ENCODE assay signal across 22 mouse cellular contexts in the genomic region with DNA sequence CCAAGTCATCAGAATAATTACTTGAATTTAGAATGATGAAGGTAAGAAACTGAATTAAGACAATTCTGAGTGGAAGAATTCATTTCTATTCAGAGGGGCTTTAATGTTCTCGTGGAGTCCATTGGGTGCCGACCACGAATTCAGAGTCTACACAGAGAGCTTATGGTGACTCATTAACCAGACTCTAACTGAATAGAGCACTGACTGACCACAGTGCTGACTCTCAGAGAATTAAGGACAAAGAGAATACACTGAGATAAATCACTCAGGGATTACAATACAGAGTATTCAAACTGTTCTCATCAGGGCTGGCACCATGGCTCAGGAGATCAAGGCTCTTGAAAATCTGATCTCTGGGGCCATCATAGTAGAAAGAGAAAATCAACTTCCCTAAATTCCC.
"Had no signal": no experiment of that assay in that cellular context is flagged by ENCODE, and none has a peak within 500 bp of the region (broad histone marks: within the 10 kb centered on the region; RNA-seq: fewer than 3 reads in every experiment).

No protein-coding gene starts in this region.

- H3K4me1 ChIP-seq: heart, embryonic 10.5 days; heart, embryonic 12.5 days; liver, embryonic 12.5 days had no signal

- H3K27ac ChIP-seq: heart, embryonic 10.5 days; hindbrain, embryonic 10.5 days; hindbrain, embryonic 12.5 days; hindbrain, embryonic 14.5 days; intestine, embryonic 15.5 days; kidney, postnatal 0 days; layer of hippocampus, adult 2 months; left cerebral cortex, adult 2 months; limb, embryonic 10.5 days; limb, embryonic 12.5 days; liver, embryonic 12.5 days; liver, embryonic 14.5 days had no signal

- DNase-seq: gastrocnemius, postnatal 14 days; heart, adult 18-20 months; heart, postnatal 10 days; heart, postnatal 4 days; kidney, adult 18-20 months; liver had no signal

- ATAC-seq: hindbrain, embryonic 16.5 days; inflammation-experienced regulatory T-cells, adult 6 months; intestine, embryonic 15.5 days; intestine, postnatal 0 days; liver, embryonic 12.5 days had no signal

- H3K36me3 ChIP-seq: heart, embryonic 10.5 days; heart, embryonic 12.5 days; hindbrain, embryonic 10.5 days; hindbrain, embryonic 12.5 days; intestine, embryonic 15.5 days; limb, embryonic 10.5 days; limb, embryonic 12.5 days; liver, embryonic 12.5 days had no signal

- H3K9me3 ChIP-seq: heart, embryonic 10.5 days; heart, embryonic 12.5 days; hindbrain, embryonic 10.5 days; hindbrain, embryonic 12.5 days; intestine, embryonic 15.5 days; limb, embryonic 10.5 days; limb, embryonic 12.5 days; liver, embryonic 12.5 days had no signal

- H3K27me3 ChIP-seq: hindbrain, embryonic 12.5 days; intestine, embryonic 15.5 days; limb, embryonic 12.5 days; liver, embryonic 12.5 days had no signal

- H3K4me3 ChIP-seq: heart, embryonic 10.5 days; heart, embryonic 12.5 days; hindbrain, embryonic 10.5 days; hindbrain, embryonic 12.5 days; intestine, embryonic 15.5 days; layer of hippocampus, adult 2 months; left cerebral cortex, adult 2 months; limb, embryonic 10.5 days; limb, embryonic 12.5 days; liver, embryonic 12.5 days had no signal

- H3K4me2 ChIP-seq: heart, embryonic 12.5 days; hindbrain, embryonic 12.5 days; hindbrain, embryonic 14.5 days; intestine, embryonic 15.5 days; limb, embryonic 12.5 days; liver, embryonic 12.5 days had no signal

- H3K9ac ChIP-seq: heart, embryonic 12.5 days; hindbrain, embryonic 12.5 days; hindbrain, embryonic 14.5 days; intestine, embryonic 15.5 days; limb, embryonic 12.5 days; liver, embryonic 12.5 days; liver, embryonic 14.5 days had no signal
